15 mouse cellular contexts compared by ENCODE assay signal in the genomic region with DNA sequence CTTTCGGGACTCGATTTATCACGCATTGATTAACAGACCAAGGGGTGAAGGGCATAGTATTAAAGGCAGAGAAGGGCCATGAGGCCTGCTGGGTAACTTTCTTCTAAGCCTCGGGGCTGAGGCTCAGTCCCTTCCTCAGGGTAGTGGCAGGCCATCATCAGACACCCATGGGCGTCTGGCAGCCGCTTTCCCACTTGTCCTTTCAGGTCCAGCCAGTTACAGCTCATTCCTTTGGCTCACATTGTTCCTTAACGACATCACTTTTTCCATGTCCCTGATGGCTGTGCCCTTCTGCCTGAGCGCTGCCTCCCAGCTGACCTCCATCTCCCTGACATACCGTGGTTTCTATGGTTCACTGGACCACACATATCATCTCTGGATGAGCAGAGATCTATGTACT. TPM values are rescaled to one million over a fixed set of nuclear protein-coding genes. Genes with fewer than 3 reads are reported as not detected.
DNase-seq lines count a peak whose midpoint lies in the region; ATAC-seq and TF ChIP-seq lines count a peak whose summit lies in the region.
"Had no signal": no experiment of that assay in that cellular context is flagged by ENCODE, and none has a peak within 500 bp of the region (broad histone marks: within the 10 kb centered on the region; RNA-seq: fewer than 3 reads in every experiment).

No protein-coding gene starts in this region.

- H3K9me3 ChIP-seq in hindbrain, postnatal 0 days (ENCODE audit: low read length), result no peaks in the 10 kb centered on the region
- H3K9me3 ChIP-seq in hindbrain, embryonic 10.5 days, result no peaks in the 10 kb centered on the region
- no peaks in the 10 kb centered on the region for H3K9me3 ChIP-seq in heart, embryonic 15.5 days (replicated peaks)
- no peaks in the 10 kb centered on the region for H3K9me3 ChIP-seq in midbrain, embryonic 16.5 days (replicated peaks; ENCODE audit: control insufficient read depth, low read length, poor library complexity, severe bottlenecking)
- H3K9me3 ChIP-seq: limb, embryonic 15.5 days; midbrain, embryonic 15.5 days; neural tube, embryonic 13.5 days had no signal

- ATAC-seq in hindbrain, postnatal 0 days, result 0 out of 2 replicates have a peak, but pooled peaks have one; percentile 10
- peak; percentile 64 for ATAC-seq in heart, embryonic 15.5 days (replicated peaks; ENCODE audit: insufficient number of reproducible peaks, insufficient read depth, low FRiP score, low read depth)
- no peak for ATAC-seq in midbrain, embryonic 16.5 days
- ATAC-seq: intestine, embryonic 16.5 days; midbrain, embryonic 15.5 days had no signal

- no peak overlapping the region for H3K9ac ChIP-seq in hindbrain, postnatal 0 days (replicated peaks; ENCODE audit: low read length)
- H3K9ac ChIP-seq in heart, embryonic 15.5 days, result 0 out of 2 replicates have a peak overlapping the region, but pooled peaks have one; percentile 20
- no peak overlapping the region for H3K9ac ChIP-seq in midbrain, embryonic 16.5 days (ENCODE audit: low read depth, low read length)
- H3K9ac ChIP-seq: limb, embryonic 15.5 days; midbrain, embryonic 15.5 days; neural tube, embryonic 13.5 days had no signal

- H3K36me3 ChIP-seq in hindbrain, postnatal 0 days (ENCODE audit: insufficient read depth, low read length), result no peaks in the 10 kb centered on the region
- no peaks in the 10 kb centered on the region for H3K36me3 ChIP-seq in hindbrain, embryonic 10.5 days
- no peaks in the 10 kb centered on the region for H3K36me3 ChIP-seq in heart, embryonic 15.5 days
- no peaks in the 10 kb centered on the region for H3K36me3 ChIP-seq in thymus, adult 2 months (ENCODE audit: control insufficient read depth, insufficient read depth, low read length)
- H3K36me3 ChIP-seq in midbrain, embryonic 16.5 days (ENCODE audit: control insufficient read depth, insufficient read depth, low read length), result no peaks in the 10 kb centered on the region
- H3K36me3 ChIP-seq: limb, embryonic 15.5 days; midbrain, embryonic 15.5 days; neural tube, embryonic 13.5 days had no signal

- H3K27me3 ChIP-seq in hindbrain, postnatal 0 days (ENCODE audit: insufficient read depth, low read length), result no peaks in the 10 kb centered on the region
- no peaks in the 10 kb centered on the region for H3K27me3 ChIP-seq in hindbrain, embryonic 10.5 days (ENCODE audit: insufficient read depth, poor library complexity, severe bottlenecking)
- no peaks in the 10 kb centered on the region for H3K27me3 ChIP-seq in heart, embryonic 15.5 days
- H3K27me3 ChIP-seq in thymus, adult 2 months (ENCODE audit: control insufficient read depth, insufficient read depth, low read length), result no peaks in the 10 kb centered on the region
- H3K27me3 ChIP-seq in midbrain, embryonic 16.5 days (ENCODE audit: control insufficient read depth, insufficient read depth, low read depth, low read length), result no peaks in the 10 kb centered on the region
- H3K27me3 ChIP-seq: limb, embryonic 15.5 days; midbrain, embryonic 15.5 days; neural tube, embryonic 13.5 days had no signal

- no peak overlapping the region for H3K4me3 ChIP-seq in hindbrain, postnatal 0 days (ENCODE audit: low read length)
- no peak overlapping the region for H3K4me3 ChIP-seq in hindbrain, embryonic 10.5 days
- H3K4me3 ChIP-seq in heart, embryonic 15.5 days, result no peak overlapping the region
- no peak overlapping the region for H3K4me3 ChIP-seq in thymus, adult 2 months (ENCODE audit: control insufficient read depth, insufficient read depth, low read length)
- H3K4me3 ChIP-seq in midbrain, embryonic 16.5 days (ENCODE audit: low read depth, low read length), result no peak overlapping the region
- H3K4me3 ChIP-seq: limb, embryonic 15.5 days; midbrain, embryonic 15.5 days; neural tube, embryonic 13.5 days had no signal

- no peak overlapping the region for H3K27ac ChIP-seq in hindbrain, postnatal 0 days
- H3K27ac ChIP-seq in hindbrain, embryonic 10.5 days, result no peak overlapping the region
- H3K27ac ChIP-seq in heart, embryonic 15.5 days, result peak overlapping the region; percentile 80
- H3K27ac ChIP-seq in thymus, adult 2 months (ENCODE audit: control insufficient read depth, insufficient read depth, low read length), result no peak overlapping the region
- no peak overlapping the region for H3K27ac ChIP-seq in midbrain, embryonic 16.5 days (ENCODE audit: low read length)
- H3K27ac ChIP-seq: limb, embryonic 15.5 days; macrophage; midbrain, embryonic 15.5 days; neural tube, embryonic 13.5 days had no signal

- H3K4me1 ChIP-seq in hindbrain, postnatal 0 days (ENCODE audit: insufficient read depth, low read length), result no peaks in the 10 kb centered on the region
- H3K4me1 ChIP-seq in hindbrain, embryonic 10.5 days (replicated peaks), result 0 out of 2 replicates have a peak, but pooled peaks cover 3% of the 10 kb centered on the region
- peaks cover 67% of the 10 kb centered on the region for H3K4me1 ChIP-seq in heart, embryonic 15.5 days (replicated peaks)
- H3K4me1 ChIP-seq in thymus, adult 2 months (replicated peaks; ENCODE audit: control insufficient read depth, insufficient read depth, low read length), result no peaks in the 10 kb centered on the region
- H3K4me1 ChIP-seq in midbrain, embryonic 16.5 days (ENCODE audit: control insufficient read depth, insufficient read depth, low read length), result no peaks in the 10 kb centered on the region
- H3K4me1 ChIP-seq: limb, embryonic 15.5 days; midbrain, embryonic 15.5 days; neural tube, embryonic 13.5 days had no signal

- 69% methylated on average over 9 of the region's 9 CpGs for WGBS in hindbrain, postnatal 0 days
- 80% methylated on average over 9 of the region's 9 CpGs for WGBS in hindbrain, embryonic 10.5 days
- 42% methylated on average over 9 of the region's 9 CpGs for WGBS in heart, embryonic 15.5 days
- WGBS in thymus, adult 2 months, result 83% methylated on average over 9 of the region's 9 CpGs
- 70% methylated on average over 9 of the region's 9 CpGs for WGBS in midbrain, embryonic 16.5 days

- TF ChIP-seq CTCF in hindbrain, postnatal 0 days (IDR thresholded peaks at IDR 0.05; ENCODE audit: low read depth), result no peak
- TF ChIP-seq CTCF in thymus, adult 2 months (IDR thresholded peaks at IDR 0.05; ENCODE audit: borderline replicate concordance, control insufficient read depth, extremely low read depth, insufficient read depth, low read length, poor library complexity), result no peak

- H3K4me2 ChIP-seq in hindbrain, postnatal 0 days (ENCODE audit: low read depth, low read length), result no peak overlapping the region
- no peak overlapping the region for H3K4me2 ChIP-seq in heart, embryonic 15.5 days
- H3K4me2 ChIP-seq in midbrain, embryonic 16.5 days (ENCODE audit: low read length), result no peak overlapping the region
- H3K4me2 ChIP-seq: limb, embryonic 15.5 days; midbrain, embryonic 15.5 days; neural tube, embryonic 13.5 days had no signal

- no peak for DNase-seq in hindbrain, postnatal 0 days (ENCODE audit: low spot score)
- no peak for DNase-seq in hindbrain, embryonic 10.5 days (ENCODE audit: low spot score)
- DNase-seq in cerebellum, postnatal 10 days, result peak; percentile 39 to 48
- DNase-seq in lung, postnatal 36 days, result peak; percentile 49
- DNase-seq in thymus, adult 2 months, result no peak

- TF ChIP-seq POLR2A in thymus, adult 2 months (IDR thresholded peaks at IDR 0.05; ENCODE audit: control insufficient read depth, extremely low read depth, insufficient read depth, low read length, poor library complexity), result no peak

RNA-seq across cellular contexts. Expression of a gene that starts 10.7 kb away (rescaled TPM):
- 23.2 and 30.3 TPM in 2 replicates for total RNA-seq in hindbrain, postnatal 0 days (2014; rRNA removed)
- polyA plus RNA-seq in hindbrain, postnatal 0 days (2015; fragmentation: Nextera tagmentation; extraction: Ambion mirVana), result 11.5 and 12.7 TPM in 2 replicates
- polyA plus RNA-seq in hindbrain, embryonic 10.5 days (2016; fragmentation: Nextera tagmentation; extraction: Ambion mirVana), result 0.12 and 0.52 TPM in 2 replicates
- 16.5 and 27.5 TPM in 2 replicates for polyA plus RNA-seq in heart, embryonic 15.5 days (2015; fragmentation: Nextera tagmentation; extraction: Ambion mirVana)
- 22.7 and 27.7 TPM in 2 replicates for polyA plus RNA-seq in thymus, adult 2 months (2012; rRNA removed)
- 6.1 and 6.6 TPM in 2 replicates for polyA plus RNA-seq in midbrain, embryonic 16.5 days (2015; fragmentation: Nextera tagmentation; extraction: Ambion mirVana)
- polyA plus RNA-seq: macrophage had no signal

RNA-seq across cellular contexts. Expression of a gene that starts 31.6 kb away (rescaled TPM):
- not detected in 2 replicates for total RNA-seq in hindbrain, postnatal 0 days (2014; rRNA removed)
- polyA plus RNA-seq in hindbrain, postnatal 0 days (2015; fragmentation: Nextera tagmentation; extraction: Ambion mirVana), result not detected in 2 replicates
- polyA plus RNA-seq in hindbrain, embryonic 10.5 days (2016; fragmentation: Nextera tagmentation; extraction: Ambion mirVana), result not detected in 2 replicates
- not detected in 2 replicates for polyA plus RNA-seq in heart, embryonic 15.5 days (2015; fragmentation: Nextera tagmentation; extraction: Ambion mirVana)
- not detected in 2 replicates for polyA plus RNA-seq in thymus, adult 2 months (2012; rRNA removed)
- polyA plus RNA-seq in midbrain, embryonic 16.5 days (2015; fragmentation: Nextera tagmentation; extraction: Ambion mirVana), result not detected in 2 replicates
- total RNA-seq: heart, postnatal 36 days had no signal
- polyA plus RNA-seq: intestine, embryonic 16.5 days; large intestine, adult 2 months; limb, embryonic 15.5 days; macrophage; midbrain, embryonic 15.5 days; neural tube, embryonic 13.5 days; spleen, adult 2 months had no signal

Comparison
In these comparisons a context has a peak if more than half of its experiments do, and no peak if none do; other contexts are left out.
1. DNase-seq: peak in cerebellum, postnatal 10 days (2 of 2) and lung, postnatal 36 days (single experiment); none in hindbrain, postnatal 0 days (single experiment), hindbrain, embryonic 10.5 days (single experiment) and thymus, adult 2 months (single experiment).